18 mouse cellular contexts compared by ENCODE assay signal in genomic region chr2:152084298-152084697, GRCm38 (mm10). TPM values are rescaled to one million over a fixed set of nuclear protein-coding genes. Genes with fewer than 3 reads are reported as not detected.
DNase-seq lines count a peak whose midpoint lies in the region; ATAC-seq and TF ChIP-seq lines count a peak whose summit lies in the region.
"Had no signal": no experiment of that assay in that cellular context is flagged by ENCODE, and none has a peak within 500 bp of the region (broad histone marks: within the 10 kb centered on the region; RNA-seq: fewer than 3 reads in every experiment).

No protein-coding gene starts in this region.

- intact Hi-C loops in left cerebral cortex, adult 2 months (cut with DNase I), result no loop called here

- H3K4me3 ChIP-seq in left cerebral cortex, adult 2 months, result peak overlapping the region; percentile 31; the same call in 1 of the 2 replicates
- H3K4me3 ChIP-seq in hindbrain, embryonic 10.5 days, result peak overlapping the region; percentile 70
- H3K4me3 ChIP-seq in midbrain, embryonic 13.5 days (replicated peaks), result peak overlapping the region; percentile 94
- H3K4me3 ChIP-seq in stomach, postnatal 0 days (ENCODE audit: low read depth, low read length), result no peak overlapping the region
- H3K4me3 ChIP-seq: heart, embryonic 15.5 days; intestine, embryonic 15.5 days; megakaryocyte, embryonic 14.5 days had no signal

- no peaks in the 10 kb centered on the region for H3K9me3 ChIP-seq in hindbrain, embryonic 10.5 days
- no peaks in the 10 kb centered on the region for H3K9me3 ChIP-seq in midbrain, embryonic 13.5 days
- H3K9me3 ChIP-seq in stomach, postnatal 0 days (ENCODE audit: control insufficient read depth, low read length), result no peaks in the 10 kb centered on the region
- H3K9me3 ChIP-seq: heart, embryonic 15.5 days; intestine, embryonic 15.5 days; megakaryocyte, embryonic 14.5 days had no signal

- no peak for ATAC-seq in midbrain, embryonic 13.5 days
- ATAC-seq in stomach, postnatal 0 days (ENCODE audit: low FRiP score, low TSS enrichment), result no peak
- ATAC-seq: intestine, embryonic 15.5 days had no signal

- 44% methylated on average over 6 of the region's 6 CpGs for WGBS in hindbrain, embryonic 10.5 days
- WGBS in midbrain, embryonic 13.5 days, result 32% methylated on average over 6 of the region's 6 CpGs
- WGBS in stomach, postnatal 0 days, result 37% methylated on average over 6 of the region's 6 CpGs

- TF ChIP-seq EP300 in stomach, postnatal 0 days (optimal IDR thresholded peaks at IDR 0.05), result no peak

- peak overlapping the region; percentile 98 for H3K9ac ChIP-seq in midbrain, embryonic 13.5 days (replicated peaks)
- H3K9ac ChIP-seq in stomach, postnatal 0 days (ENCODE audit: low read length), result no peak overlapping the region
- H3K9ac ChIP-seq: heart, embryonic 15.5 days; intestine, embryonic 15.5 days had no signal

- H3K36me3 ChIP-seq in hindbrain, embryonic 10.5 days, result peaks cover 20% of the 10 kb centered on the region; the same call in 1 of the 2 replicates
- H3K36me3 ChIP-seq in midbrain, embryonic 13.5 days, result peaks cover 34% of the 10 kb centered on the region
- H3K36me3 ChIP-seq in stomach, postnatal 0 days (ENCODE audit: control insufficient read depth, insufficient read depth, low read length), result no peaks in the 10 kb centered on the region
- H3K36me3 ChIP-seq: heart, embryonic 15.5 days; intestine, embryonic 15.5 days had no signal

- H3K27ac ChIP-seq in left cerebral cortex, adult 2 months, result peak overlapping the region; percentile 61; the same call in 1 of the 2 replicates
- H3K27ac ChIP-seq in hindbrain, embryonic 10.5 days, result peak overlapping the region; percentile 93; the same call in 1 of the 2 replicates
- peak overlapping the region; percentile 98 for H3K27ac ChIP-seq in midbrain, embryonic 13.5 days
- H3K27ac ChIP-seq in stomach, postnatal 0 days (replicated peaks), result no peak overlapping the region
- H3K27ac ChIP-seq: heart, embryonic 15.5 days; intestine, embryonic 15.5 days had no signal

- H3K4me1 ChIP-seq in hindbrain, embryonic 10.5 days (replicated peaks), result peaks cover 81% of the 10 kb centered on the region
- H3K4me1 ChIP-seq in midbrain, embryonic 13.5 days (replicated peaks), result peaks cover 81% of the 10 kb centered on the region
- no peaks in the 10 kb centered on the region for H3K4me1 ChIP-seq in stomach, postnatal 0 days (replicated peaks; ENCODE audit: control insufficient read depth, insufficient read depth)

- peak in 1 of 2 experiments; percentile 7 for DNase-seq in left cerebral cortex, adult 2 months (ENCODE audit: extremely low spot score in 1 of 2, low spot score in 2 of 2)
- DNase-seq in left cerebral cortex, adult 11 months (ENCODE audit: low spot score), result no peak
- no peak for DNase-seq in hindbrain, embryonic 10.5 days (ENCODE audit: low spot score)
- no peak for DNase-seq in stomach, postnatal 0 days (ENCODE audit: low spot score)
- no peak for DNase-seq in right cerebral cortex, postnatal 10 days (ENCODE audit: low spot score in 2 of 2)
- no peak for DNase-seq in kidney, adult 18-20 months
- DNase-seq in kidney, postnatal 10 days, result no peak
- DNase-seq: adrenal gland, postnatal 36 days; cerebellum, adult 11-12 months; embryo, embryonic 11 days; liver had no signal

- H3K27me3 ChIP-seq in hindbrain, embryonic 10.5 days (ENCODE audit: insufficient read depth, poor library complexity, severe bottlenecking), result peaks cover 85% of the 10 kb centered on the region
- H3K27me3 ChIP-seq in midbrain, embryonic 13.5 days, result no peaks in the 10 kb centered on the region
- H3K27me3 ChIP-seq in stomach, postnatal 0 days (ENCODE audit: control insufficient read depth, insufficient read depth, low read length), result peaks cover 8% of the 10 kb centered on the region; the same call in 1 of the 2 replicates

- TF ChIP-seq CTCF in left cerebral cortex, adult 2 months (IDR thresholded peaks at IDR 0.05), result no peak
- TF ChIP-seq CTCF in stomach, postnatal 0 days (IDR thresholded peaks at IDR 0.05; ENCODE audit: low read depth), result no peak

- H3K4me2 ChIP-seq in midbrain, embryonic 13.5 days (replicated peaks), result peak overlapping the region; percentile 88
- no peak overlapping the region for H3K4me2 ChIP-seq in stomach, postnatal 0 days (replicated peaks; ENCODE audit: low read depth)
- H3K4me2 ChIP-seq: heart, embryonic 15.5 days; intestine, embryonic 15.5 days had no signal

RNA-seq across cellular contexts. Expression of gene Scrt2, which starts 3.0 kb away (rescaled TPM):
- total RNA-seq in left cerebral cortex, adult 2 months (2021), result 10 to 100 TPM; 18.7 to 23.9 TPM
- polyA plus RNA-seq in hindbrain, embryonic 10.5 days (2016; fragmentation: Nextera tagmentation; extraction: Ambion mirVana), result 5.5 and 19.0 TPM in 2 replicates
- 16.3 and 20.0 TPM in 2 replicates for polyA plus RNA-seq in midbrain, embryonic 13.5 days (2015; fragmentation: Nextera tagmentation; extraction: Ambion mirVana)
- polyA plus RNA-seq in stomach, postnatal 0 days (2015; fragmentation: Nextera tagmentation; extraction: Ambion mirVana), result not detected in 2 replicates
- total RNA-seq: gastrocnemius, postnatal 4 days had no signal
- polyA plus RNA-seq: heart, embryonic 15.5 days; large intestine, adult 2 months; lung, embryonic 16.5 days had no signal

RNA-seq across cellular contexts. Expression of gene Srxn1, which starts 21.0 kb away (rescaled TPM):
- 100 to 1,000 TPM in 1 of 2 experiments, 10 to 100 TPM in 1; 98.3 to 114 TPM for total RNA-seq in left cerebral cortex, adult 2 months (2021)
- polyA plus RNA-seq in hindbrain, embryonic 10.5 days (2016; fragmentation: Nextera tagmentation; extraction: Ambion mirVana), result 15.6 and 18.7 TPM in 2 replicates
- polyA plus RNA-seq in midbrain, embryonic 13.5 days (2015; fragmentation: Nextera tagmentation; extraction: Ambion mirVana), result 13.4 and 14.9 TPM in 2 replicates
- 28.4 and 31.4 TPM in 2 replicates for polyA plus RNA-seq in stomach, postnatal 0 days (2015; fragmentation: Nextera tagmentation; extraction: Ambion mirVana)

RNA-seq across cellular contexts. Expression of gene Tcf15, which starts 59.1 kb away (rescaled TPM):
- 1 to 10 TPM; 1.6 to 2.4 TPM for total RNA-seq in left cerebral cortex, adult 2 months (2021)
- 5.2 and 7.6 TPM in 2 replicates for polyA plus RNA-seq in hindbrain, embryonic 10.5 days (2016; fragmentation: Nextera tagmentation; extraction: Ambion mirVana)
- 1.0 and 1.8 TPM in 2 replicates for polyA plus RNA-seq in midbrain, embryonic 13.5 days (2015; fragmentation: Nextera tagmentation; extraction: Ambion mirVana)
- polyA plus RNA-seq in stomach, postnatal 0 days (2015; fragmentation: Nextera tagmentation; extraction: Ambion mirVana), result 2.5 and 3.1 TPM in 2 replicates
